2 mouse cellular contexts compared by ENCODE assay signal in the genomic region with DNA sequence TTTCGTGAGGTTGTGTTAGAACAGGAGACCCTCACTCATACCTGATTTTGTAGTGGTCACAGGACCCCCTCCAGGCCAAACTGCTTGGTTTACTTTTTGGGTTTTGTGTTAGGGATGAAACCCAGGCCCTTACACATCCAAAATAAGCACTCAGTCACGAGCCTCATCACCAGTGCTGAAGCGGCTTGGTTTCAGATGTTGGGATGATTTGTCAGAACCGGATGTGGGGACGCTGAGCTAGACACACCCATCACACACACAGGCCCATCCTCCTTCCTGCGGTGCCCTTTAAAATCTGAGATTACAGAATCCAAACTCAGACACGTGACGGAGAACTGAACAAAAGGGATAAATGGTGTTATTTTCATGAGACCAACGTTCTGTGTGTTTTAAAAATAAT.
TF ChIP-seq lines count a peak whose summit lies in the region.

No protein-coding gene starts in this region.

TF ChIP-seq in CH12.LX, 34 proteins besides CTCF, POLR2A, EP300 and RAD21:
- TF ChIP-seq POLR2AphosphoS2 (IDR thresholded peaks at IDR 0.05; ENCODE audit: low read depth, low read length) (no peak), MAX (IDR thresholded peaks at IDR 0.05; ENCODE audit: low read length) (0 out of 2 replicates have a peak, but pooled peaks have one; percentile 58), TCF12 (IDR thresholded peaks at IDR 0.05; ENCODE audit: low read depth, low read length) (no peak), USF1 (IDR thresholded peaks at IDR 0.05; ENCODE audit: low read depth, low read length) (peak; percentile 10; the same call in 1 of the 2 replicates), SIN3A (IDR thresholded peaks at IDR 0.05; ENCODE audit: low read length) (peak; percentile 25; the same call in 1 of the 2 replicates), BHLHE40 (IDR thresholded peaks at IDR 0.05; ENCODE audit: low read depth, low read length) (peak; percentile 70)

TF ChIP-seq in MEL, 35 proteins besides CTCF, POLR2A, EP300 and RAD21:
- 0 out of 2 replicates have a peak, but pooled peaks have one; percentile 14 for TF ChIP-seq SIN3A (IDR thresholded peaks at IDR 0.05; ENCODE audit: low read length)
- no peak for TF ChIP-seq UBTF (IDR thresholded peaks at IDR 0.05; ENCODE audit: borderline replicate concordance, insufficient read depth, low read depth, low read length)
- TF ChIP-seq CHD1 (IDR thresholded peaks at IDR 0.05; ENCODE audit: low read depth, low read length): no peak
